Mouse (Mus musculus) spleen, postnatal 14 days (tissue): ENCODE results near the gene Pparg.

ENCODE experiments used
- DNase-seq, 2 experiments: peaks; one replicate each; pipeline ENCODE4 v3.0.0; 2021 to 2022; ENCODE audit warnings: low spot score in 2 of 2

The Pparg gene

DNA sequence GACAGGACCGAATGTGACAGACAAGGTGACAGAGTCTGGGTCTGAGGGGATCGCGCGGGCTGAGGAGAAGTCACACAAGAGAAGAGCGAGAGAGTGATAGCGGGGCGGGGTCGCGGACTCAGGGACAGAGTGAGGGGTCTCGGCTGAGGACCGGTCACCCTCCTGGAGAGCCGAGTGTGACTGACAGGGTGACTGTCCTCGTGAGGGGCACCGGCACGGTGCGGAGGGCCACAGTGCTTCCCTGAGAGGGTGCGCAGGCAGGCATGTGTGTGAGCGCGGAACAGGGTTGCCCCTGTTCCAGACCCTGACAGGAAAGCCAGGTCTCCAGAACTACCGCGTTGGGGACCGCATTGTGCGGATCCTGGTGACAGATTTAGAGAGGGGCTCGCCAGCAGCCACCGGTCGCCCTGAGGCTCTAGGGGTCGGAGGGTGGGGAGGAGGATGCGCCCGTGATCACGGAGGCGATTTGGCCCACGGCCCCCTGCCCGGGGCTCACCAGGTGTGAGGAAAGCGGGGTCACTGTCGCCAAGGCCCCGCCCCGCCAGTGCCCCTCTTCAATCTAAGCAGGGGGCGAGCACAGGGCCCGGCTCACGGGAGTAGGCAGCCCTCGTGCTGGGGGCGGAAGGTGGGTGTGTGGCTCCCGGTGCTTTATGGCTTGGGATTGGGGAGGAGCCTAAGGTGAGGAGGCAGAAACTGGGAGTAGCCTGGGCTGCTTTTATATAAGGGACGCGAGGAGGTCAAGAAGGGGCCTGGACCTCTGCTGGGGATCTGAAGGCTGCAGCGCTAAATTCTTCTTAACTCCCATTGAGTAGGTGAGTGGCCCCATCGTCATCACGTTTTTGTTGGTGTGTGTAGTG, 1.1 kb downstream of the Pparg start:
- DNase-seq: no peak

DNA sequence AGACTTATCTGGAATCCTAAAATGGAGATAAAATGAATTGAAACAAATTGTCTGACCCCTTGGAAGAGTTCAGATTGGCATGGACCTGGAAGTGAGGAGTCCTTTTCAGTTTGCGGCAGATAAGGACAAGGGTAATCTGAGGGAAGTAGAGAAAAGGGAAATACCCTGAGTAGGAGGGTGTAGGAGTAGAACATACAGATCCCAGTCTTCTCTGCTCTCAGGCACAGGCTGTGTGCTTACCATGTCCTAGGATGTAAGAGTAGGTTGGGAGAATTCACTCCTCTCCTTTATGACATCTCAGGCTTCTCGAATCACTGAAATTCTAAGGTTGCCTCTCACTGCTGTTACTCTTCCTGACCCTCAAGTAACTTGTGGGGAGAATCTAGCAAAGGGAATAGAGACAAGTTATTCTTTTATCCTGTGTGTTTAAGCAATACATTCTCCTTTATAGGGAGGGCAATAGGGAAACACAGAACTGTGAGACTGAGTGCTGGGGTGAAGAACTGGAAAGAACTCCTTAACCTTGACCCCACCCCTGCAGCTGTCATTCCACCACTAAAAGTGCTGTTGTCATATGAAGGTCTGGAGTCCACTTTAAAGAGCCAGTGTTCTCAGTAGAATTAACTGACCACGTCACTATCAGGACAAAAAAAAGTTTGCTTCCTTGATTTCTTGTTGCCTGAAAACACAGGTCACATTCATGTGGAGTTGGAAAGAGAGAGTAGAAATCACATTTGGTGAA, 6.3 kb downstream of the Pparg start:
- DNase-seq: no peak

DNA sequence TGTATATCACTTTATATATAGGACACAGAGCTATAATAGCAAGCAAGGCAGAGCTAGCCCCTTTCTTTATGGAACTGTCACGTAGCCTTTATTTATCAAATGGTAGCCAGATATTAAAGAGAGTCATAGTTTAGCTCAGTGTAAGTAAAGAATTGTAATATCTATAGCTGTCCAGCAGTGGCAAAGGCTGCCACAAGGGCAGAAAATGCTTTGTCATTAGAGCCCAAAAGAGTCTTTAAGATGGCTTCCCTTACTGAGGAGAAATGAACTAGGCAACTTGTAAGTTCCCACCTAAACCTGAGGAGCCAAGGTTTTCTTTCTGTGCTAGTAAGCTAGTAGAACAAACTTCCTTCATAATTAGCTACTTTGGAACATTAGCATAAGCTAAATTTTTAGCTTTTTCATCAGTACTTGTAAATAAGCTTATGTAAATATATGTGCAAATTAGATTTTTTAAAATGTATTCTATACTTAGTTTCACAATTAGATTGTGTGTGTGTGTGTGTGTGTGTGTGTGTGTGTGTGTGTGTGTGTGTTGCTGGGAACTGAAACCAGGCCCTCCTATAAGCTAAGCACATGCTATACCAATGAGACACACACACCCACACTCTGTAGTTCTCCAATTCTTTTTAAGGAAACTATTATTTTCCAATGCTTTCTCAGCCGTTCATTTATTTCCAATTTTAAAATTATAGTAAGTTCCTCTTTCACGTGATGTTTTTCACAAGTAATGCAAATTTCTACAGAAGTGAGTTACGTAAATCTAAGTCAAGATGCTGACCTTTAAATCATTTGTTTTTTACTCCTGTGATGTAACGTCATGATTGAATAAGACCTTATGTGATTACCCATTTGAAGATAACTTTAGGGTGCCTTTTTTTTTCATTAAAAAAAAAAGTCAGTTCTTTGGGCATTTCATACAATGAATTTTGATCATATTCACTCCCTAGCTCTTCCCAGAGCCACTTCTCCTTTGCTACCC, 14.4 kb downstream of the Pparg start:
- no peak for DNase-seq

DNA sequence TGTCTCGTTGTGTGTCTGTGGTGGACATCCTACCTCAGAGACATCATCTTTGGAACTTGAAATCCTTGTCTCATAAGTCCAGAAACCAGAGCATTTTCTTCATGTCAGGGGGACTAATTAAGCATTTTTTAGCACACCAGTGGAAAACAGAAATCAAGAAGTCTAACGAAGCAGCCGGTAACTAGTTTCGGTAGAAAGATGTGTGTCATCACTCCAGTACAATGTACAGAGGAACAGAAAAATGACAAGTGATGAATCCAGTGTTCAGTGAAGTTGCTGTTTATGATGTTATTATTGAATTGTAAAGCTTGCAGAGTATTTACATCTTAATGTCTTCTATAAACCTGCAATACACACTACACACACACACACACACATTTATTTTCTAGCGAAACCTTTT, 19.8 kb downstream of the Pparg start:
- DNase-seq: no peak

DNA sequence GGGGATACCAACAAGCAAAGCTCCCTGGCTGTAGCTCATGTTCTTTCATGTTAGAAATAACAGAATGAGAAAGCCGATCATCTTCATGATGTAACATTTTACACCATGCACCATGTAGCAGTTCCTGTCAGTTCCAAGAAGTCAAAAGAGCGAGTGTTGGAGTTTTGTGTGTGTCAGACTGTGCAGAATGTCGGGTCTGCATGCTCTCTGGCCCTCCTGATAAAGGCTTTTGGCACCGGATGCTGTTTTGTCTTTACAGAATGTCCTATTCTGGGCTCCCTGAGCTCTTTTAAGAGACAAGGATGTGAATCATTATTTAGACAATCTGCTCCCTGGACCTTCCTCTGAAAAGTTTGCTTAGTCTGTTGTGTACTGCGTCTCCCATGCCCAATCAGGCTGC, 22.0 kb downstream of the Pparg start:
- DNase-seq: no peak

DNA sequence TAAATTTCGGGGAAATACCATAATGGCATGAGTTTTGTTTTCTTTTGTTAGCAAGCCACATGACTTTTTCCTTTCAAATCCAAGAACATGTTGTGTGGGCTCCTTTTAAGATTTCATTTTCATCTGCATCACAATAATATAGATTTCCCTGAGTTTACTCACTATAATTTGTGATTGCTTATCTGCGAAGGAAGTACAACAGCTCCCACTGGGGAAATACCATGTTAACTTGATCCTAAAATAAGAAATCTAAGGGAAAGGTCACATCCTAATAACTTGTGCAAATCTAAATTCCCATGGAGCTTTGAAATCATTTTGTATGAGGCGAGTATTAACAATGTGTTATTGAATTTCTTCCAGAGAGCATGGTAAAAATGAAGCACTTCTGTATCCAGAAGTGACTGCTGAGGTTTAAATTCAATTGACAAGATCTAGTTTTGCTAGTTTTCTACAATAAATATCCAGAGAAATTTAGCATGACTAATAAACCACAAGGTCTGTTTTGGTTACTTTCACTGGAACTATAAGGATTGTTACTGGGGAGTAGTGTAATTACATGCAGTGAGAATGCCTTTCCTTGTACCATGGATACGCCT, 29.3 kb downstream of the Pparg start:
- no peak for DNase-seq

DNA sequence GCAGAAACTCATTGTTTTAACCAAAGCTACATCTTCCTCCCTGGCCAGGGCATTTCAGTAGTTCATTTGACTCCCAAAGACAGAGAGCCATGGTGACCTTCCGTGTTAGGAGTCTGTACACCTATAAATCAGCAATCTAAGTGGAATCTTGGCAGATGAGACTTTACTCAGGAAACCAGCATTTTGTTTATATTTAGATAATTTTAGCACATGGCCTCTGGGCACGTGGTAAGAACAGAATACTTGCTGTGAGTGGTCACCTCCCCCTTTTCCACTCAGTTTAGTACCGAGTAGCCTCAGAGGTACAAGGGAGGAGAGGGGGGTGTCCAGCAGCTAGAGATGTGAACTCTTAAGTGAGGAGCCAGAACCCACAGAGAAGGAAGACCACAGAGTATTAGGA, 36.2 kb downstream of the Pparg start:
- no peak for DNase-seq

DNA sequence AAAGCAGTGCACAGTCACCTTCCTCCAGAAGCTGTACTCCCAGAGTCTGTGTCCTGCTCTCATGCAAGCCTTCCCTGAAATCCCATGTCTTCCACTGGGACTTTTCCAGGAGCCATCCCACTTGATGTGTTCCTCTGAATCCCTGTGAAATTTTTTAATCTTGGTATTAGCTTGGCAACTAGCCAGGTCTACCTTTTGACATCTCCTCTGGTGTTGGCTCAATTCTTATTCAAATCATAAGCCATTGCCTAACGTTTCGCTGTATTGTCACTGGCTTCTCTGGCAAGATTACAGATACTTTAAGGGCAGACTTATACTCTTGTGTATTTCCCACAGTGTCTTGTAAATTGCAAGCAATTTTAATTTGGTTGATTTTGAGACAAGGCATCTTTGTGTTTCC, 43.6 kb downstream of the Pparg start:
- no peak for DNase-seq

DNA sequence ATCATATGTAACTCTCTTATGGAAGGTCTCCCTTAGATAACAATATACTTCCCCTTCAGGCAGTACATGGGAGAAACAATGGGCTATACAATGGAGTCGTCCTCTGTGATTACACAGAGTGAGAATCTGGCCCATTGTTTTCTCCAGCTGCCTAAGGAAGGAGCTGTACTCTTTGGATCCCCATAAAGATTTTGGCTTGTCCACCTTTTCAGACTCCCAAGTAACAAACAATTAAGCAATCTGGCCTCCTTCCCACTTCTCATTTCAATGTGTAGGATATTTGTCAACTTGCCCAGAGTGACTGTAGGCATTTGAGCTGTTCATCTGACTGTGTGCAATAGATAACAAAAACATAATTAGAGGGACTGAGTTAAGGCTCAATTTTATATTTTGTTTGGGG, 50.7 kb downstream of the Pparg start:
- DNase-seq: no peak

DNA sequence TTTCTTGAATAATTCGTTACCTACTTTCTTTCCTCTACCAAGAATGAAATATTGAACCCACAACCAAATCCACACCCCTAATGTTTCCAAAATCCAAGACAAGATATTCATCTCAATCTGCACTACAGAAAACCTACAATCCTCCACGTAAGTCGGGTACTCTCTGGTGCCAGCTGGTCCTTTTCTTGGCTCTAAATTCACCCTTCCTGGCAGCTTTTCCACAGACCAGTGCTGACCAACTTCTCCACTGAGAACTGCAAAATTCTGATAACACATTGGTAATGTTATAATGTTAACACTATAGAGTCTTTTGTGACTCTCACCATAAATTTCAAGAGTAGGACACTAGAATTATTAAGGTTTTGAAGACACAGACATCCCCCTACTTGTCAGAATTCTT, 57.4 kb downstream of the Pparg start:
- DNase-seq: no peak

DNA sequence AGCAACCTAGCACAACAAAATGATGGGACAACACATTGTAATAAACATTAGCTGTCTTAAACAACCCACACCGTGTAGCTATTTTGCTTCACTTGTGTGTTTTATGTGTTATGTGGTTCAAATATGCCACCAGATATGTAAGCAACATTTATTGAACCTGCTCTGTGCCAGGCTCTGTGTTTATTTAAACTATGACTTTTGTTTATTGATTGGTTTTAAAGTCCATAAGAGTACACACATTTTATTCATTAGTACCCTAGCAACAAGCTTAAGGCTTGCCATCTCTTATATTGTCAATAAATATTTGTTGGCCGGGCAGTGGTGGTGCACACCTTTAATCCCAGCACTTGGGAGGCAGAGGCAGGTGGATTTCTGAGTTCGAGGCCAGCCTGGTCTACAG, 58.2 kb downstream of the Pparg start:
- no peak for DNase-seq

DNA sequence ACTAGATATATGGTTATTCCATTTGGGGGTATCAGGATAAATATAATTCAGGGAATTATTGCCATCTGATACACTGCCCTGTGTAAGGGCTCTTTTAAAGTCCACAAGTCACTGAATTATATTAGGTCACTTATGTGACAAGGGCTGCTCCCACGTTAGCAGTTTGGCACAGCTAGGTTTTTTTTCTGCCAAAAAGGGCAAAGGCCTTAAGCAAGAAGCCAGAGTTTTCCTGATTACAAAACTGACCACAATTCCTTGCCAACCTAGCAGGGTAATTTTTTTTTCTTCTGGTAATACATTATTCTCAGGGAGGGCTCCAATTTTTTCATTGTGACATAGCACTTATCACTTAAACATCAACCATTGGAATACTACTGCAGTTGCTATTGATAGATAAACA, 60.2 kb downstream of the Pparg start:
- no peak for DNase-seq

DNA sequence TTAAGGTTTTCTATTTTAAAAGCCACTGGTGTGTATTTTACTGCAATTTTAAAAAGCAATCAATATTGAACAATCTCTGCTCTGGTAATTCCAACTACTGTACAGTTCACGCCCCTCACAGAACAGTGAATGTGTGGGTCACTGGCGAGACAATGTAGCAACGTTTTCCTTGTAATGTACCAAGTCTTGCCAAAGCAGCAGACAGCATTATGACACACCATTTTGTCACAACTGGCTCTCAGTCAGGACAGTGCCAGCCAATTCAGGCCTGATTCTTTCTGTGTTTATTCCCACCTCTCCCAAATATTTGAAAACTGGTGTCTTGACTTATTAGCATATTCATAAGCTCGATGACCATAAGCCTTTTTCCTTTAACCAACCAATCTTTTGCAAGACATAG, 60.9 kb downstream of the Pparg start:
- DNase-seq: no peak

DNA sequence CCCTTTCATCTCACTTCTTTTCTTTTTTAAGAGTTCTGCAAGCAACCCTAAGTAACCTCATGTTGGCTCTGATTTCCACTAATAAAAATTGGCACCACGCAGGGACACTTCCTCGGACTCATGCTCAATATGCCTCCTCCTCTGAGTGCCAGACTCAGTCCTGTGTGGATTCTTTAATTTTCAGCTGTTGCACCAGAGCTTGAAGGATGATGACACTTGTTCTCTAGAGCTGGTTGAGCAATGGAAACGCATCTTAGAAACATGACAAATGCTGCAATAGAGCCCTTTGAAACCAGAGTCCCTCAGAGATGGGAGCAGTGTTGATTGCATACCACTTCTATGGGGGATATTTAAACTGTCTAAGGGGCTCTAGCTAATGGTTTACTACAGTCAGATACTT, 63.7 kb downstream of the Pparg start:
- no peak for DNase-seq

DNA sequence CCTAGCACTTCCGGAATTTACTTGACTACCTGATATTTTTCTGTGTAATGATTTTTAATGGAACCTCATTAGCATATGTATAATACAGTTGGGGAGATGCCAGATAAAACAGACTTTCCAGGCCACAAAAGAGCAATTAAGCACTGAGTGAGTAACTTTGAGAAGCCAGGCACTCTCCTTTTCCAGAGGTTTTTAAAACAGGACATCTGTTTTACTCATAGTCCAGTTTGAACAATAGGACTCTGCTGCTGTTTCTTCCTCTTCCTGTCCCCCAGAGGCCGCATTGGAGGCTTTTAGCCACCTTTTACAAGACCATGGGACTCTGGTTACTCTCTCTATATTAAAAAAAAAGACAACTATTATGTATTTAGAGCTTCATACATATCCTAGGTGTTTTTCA, 72.0 kb downstream of the Pparg start:
- no peak for DNase-seq

DNA sequence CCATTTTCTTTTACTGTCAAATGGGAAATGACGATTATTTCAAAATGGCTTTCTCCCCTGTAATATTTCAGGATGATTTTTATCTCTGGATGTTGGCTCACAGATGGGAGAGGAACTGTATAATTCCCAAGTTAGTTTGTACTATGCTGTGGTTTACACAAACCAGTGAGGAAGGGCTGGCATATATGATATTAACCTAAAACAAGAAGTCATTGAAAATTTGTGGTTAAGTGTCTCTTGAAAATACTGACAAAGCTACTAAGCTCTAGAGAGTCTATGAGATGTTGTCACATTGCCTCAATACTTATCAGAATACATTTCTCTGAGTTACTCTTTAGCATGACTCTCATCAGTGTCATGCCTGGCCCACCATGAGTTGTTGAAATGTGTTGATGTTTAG, 73.3 kb downstream of the Pparg start:
- DNase-seq: no peak

DNA sequence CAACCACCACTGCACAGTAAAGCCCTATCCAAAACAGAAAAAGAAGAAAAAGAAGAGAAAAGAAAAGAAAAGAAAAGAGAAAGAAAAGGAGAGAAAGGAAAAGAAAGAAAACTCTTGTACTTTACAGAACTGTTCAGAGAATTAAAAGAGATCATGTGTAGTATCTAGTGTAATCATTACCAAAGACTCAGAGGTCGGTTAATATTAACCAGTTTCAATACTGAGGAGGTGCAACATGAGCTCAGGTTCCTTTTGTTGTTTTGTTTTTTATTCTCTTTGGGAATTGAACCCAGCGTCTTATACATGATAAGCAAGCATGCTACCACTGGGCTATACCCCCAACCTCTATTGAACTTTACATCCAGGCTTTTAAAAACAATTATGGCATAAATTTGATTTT, 74.1 kb downstream of the Pparg start:
- no peak for DNase-seq

DNA sequence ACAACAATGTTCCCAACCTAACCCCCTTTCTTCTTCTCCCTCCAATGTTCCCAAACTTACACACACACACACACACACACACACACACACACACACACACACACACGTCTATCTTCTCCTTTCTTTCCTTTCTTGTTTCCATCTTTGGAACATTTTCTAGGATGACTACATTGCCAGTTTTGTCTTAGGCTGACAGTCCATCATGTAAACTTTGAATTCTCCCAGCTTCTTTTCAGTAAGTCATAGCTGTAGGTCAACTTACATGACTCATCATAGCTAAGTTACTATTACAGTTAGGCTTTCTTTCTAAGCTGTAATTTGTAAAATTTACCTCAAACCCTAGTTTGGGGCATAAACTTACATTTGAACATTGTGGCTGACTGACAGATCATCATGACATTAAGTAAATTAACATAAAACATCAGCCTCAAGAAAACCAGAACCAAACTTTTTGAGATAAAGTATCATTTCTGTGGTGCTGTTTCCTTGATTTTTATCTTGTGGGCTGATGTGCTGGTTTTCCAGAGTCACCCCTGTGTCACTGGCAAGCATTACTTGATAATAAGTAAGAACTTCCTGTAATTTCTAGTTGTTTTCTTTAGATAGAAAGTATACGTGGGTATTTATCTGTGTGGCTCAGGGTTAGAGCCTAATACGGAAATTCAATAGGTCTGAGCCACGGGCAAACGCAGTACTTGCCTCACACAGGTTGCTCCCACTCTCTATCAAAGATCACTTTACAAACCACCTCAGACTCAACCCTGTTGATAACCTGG, 79.7 kb downstream of the Pparg start:
- DNase-seq: no peak

DNA sequence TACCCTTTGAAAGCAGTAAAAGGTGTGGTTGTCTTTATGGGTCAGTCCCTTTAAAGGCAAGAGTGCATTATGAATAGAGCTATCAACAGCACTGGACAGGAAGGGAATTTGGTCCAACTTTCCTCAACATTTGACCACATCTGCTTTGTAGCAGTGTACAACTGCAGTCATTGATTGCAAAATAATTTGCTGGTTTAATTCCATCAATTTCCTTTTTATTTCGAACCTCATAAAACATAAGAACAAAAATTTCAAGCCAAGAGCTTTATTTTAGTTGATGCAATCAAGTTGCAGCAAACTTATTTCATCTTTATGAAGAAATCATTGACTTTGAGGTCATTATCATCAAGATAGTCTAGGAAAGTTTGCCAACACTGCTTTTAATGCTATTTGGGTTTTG, 91.8 kb downstream of the Pparg start:
- no peak for DNase-seq

DNA sequence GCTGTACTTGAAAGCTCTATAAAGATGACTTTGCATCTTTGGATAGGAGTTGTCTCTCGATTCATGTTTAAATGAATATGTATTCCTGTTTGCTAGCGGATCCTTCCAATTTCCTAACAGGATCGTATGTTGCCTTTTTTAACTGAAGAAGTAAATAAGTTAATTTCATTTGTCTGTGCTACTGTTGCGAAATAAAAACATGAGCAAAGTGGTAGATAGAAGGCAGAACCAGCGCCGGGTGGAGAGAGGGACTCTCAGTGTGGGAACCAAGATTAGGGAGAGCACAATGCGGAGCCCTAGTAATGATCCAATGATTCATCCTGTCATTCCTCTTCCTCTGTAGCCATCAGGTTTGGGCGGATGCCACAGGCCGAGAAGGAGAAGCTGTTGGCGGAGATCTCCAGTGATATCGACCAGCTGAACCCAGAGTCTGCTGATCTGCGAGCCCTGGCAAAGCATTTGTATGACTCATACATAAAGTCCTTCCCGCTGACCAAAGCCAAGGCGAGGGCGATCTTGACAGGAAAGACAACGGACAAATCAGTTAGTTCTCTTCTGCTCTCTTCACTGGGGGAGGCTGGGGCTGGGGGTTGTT, 102.1 kb downstream of the Pparg start:
- DNase-seq: no peak

DNA sequence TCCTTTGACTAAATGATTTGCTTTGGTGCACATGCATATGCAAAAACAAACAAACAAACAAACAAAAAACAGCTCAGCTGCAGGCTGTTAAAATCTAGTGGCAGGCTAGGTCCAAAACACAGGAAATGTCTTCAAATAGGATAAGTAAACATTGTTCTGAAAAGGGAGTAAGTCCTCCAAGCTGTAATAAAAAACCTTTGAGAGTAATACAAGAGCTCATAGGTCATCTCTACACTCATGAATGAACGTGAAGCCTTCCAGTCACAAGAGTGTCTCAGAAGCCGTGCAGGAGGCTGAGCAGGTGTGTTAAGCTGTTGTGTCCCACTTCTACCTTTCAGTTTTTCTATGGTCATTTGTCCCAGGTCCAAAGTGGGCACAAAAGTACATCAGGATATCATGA, 102.6 kb downstream of the Pparg start:
- DNase-seq: no peak
